Comparison of ENCODE assay signal across 10 mouse cellular contexts in the genomic region with DNA sequence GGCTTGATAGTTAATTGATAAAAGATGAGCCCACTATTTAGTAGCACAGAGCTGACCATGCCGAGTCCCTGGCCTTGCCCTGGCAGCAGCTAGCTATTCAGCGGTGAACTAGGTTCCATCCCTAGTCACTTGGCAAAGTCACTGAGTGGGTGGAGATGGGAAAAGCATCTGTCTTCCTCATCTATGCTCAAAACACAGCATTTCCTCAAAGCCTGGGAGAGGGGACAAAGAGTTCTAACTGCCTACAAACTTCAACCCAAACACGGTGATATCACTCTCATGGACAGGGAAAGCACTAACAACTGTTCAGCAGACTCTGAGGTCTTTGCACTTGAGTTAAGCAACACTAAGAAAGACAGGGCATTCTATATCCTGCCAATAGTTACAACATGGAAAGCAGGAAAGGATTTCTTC.
A peak's percentile ranks its signal among the peaks of the same experiment; 100 is the strongest.
DNase-seq lines count a peak whose midpoint lies in the region; ATAC-seq lines count a peak whose summit lies in the region.
"Had no signal": no experiment of that assay in that cellular context is flagged by ENCODE, and none has a peak within 500 bp of the region (broad histone marks: within the 10 kb centered on the region; RNA-seq: fewer than 3 reads in every experiment).

No protein-coding gene starts in this region.

- peak; percentile 6 for DNase-seq in urinary bladder, postnatal 25 days (ENCODE audit: low spot score)
- DNase-seq in urinary bladder, postnatal 10 days (ENCODE audit: low spot score), result no peak
- peak; percentile 81 for DNase-seq in heart, postnatal 25 days (ENCODE audit: low spot score)
- DNase-seq in thymus, postnatal 4 days, result no peak
- no peak for DNase-seq in c-Kit-positive CD71-positive TER-119-positive erythroid progenitor cells, embryonic 14.5 days (ENCODE audit: low spot score)
- DNase-seq: cerebellum, adult 11-12 months; liver, embryonic 13.5 days had no signal

- peaks cover 24% of the 10 kb centered on the region for H3K4me1 ChIP-seq in lung, embryonic 15.5 days
- H3K4me1 ChIP-seq: liver, embryonic 13.5 days had no signal

- H3K9me3 ChIP-seq in lung, embryonic 15.5 days, result peaks cover 3% of the 10 kb centered on the region; the same call in 1 of the 2 replicates
- H3K9me3 ChIP-seq: liver, embryonic 13.5 days had no signal

- H3K36me3 ChIP-seq in lung, embryonic 15.5 days, result no peaks in the 10 kb centered on the region
- H3K36me3 ChIP-seq: liver, embryonic 13.5 days had no signal

- H3K9ac ChIP-seq in lung, embryonic 15.5 days, result no peak overlapping the region
- H3K9ac ChIP-seq: liver, embryonic 13.5 days had no signal

- H3K4me2 ChIP-seq in lung, embryonic 15.5 days, result peak overlapping the region; percentile 12; the same call in 1 of the 2 replicates
- H3K4me2 ChIP-seq: liver, embryonic 13.5 days had no signal

- peak; percentile 83 for ATAC-seq in lung, embryonic 15.5 days (ENCODE audit: borderline replicate concordance, extremely low read depth, low FRiP score, low TSS enrichment)
- no peak for ATAC-seq in megakaryocyte-erythroid progenitor cell, adult 5-6 weeks (replicated peaks; ENCODE audit: low FRiP score, low TSS enrichment, poor library complexity, severe bottlenecking)
- ATAC-seq in CD4-positive, CD25-positive, alpha-beta regulatory T cell, adult 4 months, result no peak

- 48% methylated on average over 3 of the region's 3 CpGs for WGBS in lung, embryonic 15.5 days

- peak overlapping the region; percentile 89 for H3K27ac ChIP-seq in lung, embryonic 15.5 days
- H3K27ac ChIP-seq: liver, embryonic 13.5 days had no signal

- intact Hi-C loops in heart, postnatal 25 days (cut with DNase I), result loop anchor here (1.0 to 10.0 kb wide), 5 partner anchors 56 to 335 kb away; no protein-coding TSS in a partner anchor

- H3K27me3 ChIP-seq in lung, embryonic 15.5 days, result no peaks in the 10 kb centered on the region
- H3K27me3 ChIP-seq: liver, embryonic 13.5 days had no signal

- no peak overlapping the region for H3K4me3 ChIP-seq in lung, embryonic 15.5 days
- H3K4me3 ChIP-seq: liver, embryonic 13.5 days had no signal

Comparison
In these comparisons a context has a peak if more than half of its experiments do, and no peak if none do; other contexts are left out.
1. DNase-seq: peak in urinary bladder, postnatal 25 days (single experiment) and heart, postnatal 25 days (single experiment); none in urinary bladder, postnatal 10 days (single experiment), thymus, postnatal 4 days (single experiment) and c-Kit-positive CD71-positive TER-119-positive erythroid progenitor cells, embryonic 14.5 days (single experiment).